Comparison of ENCODE assay signal across 26 mouse cellular contexts in the genomic region with DNA sequence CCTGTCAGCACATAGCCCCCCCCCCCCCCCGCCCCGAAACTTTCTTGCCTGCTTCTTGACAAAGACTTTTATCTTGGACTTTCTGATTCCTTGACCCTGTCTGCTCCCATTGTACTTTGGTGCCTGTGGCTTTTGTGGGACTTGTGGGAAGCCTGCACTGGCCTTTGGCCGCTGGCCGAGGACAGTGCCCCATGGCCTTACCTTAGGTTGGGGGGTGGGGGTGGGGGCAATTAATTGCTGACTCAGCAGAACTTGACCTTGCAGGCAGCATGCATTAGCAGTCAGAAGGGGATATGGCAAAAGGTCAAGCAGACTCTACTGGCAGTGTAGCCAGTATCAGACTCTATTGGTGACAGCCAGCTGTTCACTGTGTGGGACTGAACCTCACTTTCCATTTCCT. TPM values are rescaled to one million over a fixed set of nuclear protein-coding genes. Genes with fewer than 3 reads are reported as not detected.
DNase-seq lines count a peak whose midpoint lies in the region; TF ChIP-seq lines count a peak whose summit lies in the region.
"Had no signal": no experiment of that assay in that cellular context is flagged by ENCODE, and none has a peak within 500 bp of the region (broad histone marks: within the 10 kb centered on the region; RNA-seq: fewer than 3 reads in every experiment).

No protein-coding gene starts in this region.

- no peak for TF ChIP-seq POLR2A in kidney, adult 2 months (IDR thresholded peaks at IDR 0.05; ENCODE audit: low read depth, low read length)

- H3K36me3 ChIP-seq in kidney, adult 2 months (ENCODE audit: control insufficient read depth, insufficient read depth, low read length): peaks cover 8% of the 10 kb centered on the region

- TF ChIP-seq CTCF in kidney, adult 2 months (conservative IDR thresholded peaks at IDR 0.05; ENCODE audit: insufficient read depth, insufficient read length, low read depth, low read length): no peak

- 60% methylated on average over 4 of the region's 4 CpGs for WGBS in kidney, adult 2 months

- H3K27ac ChIP-seq in kidney, adult 2 months (ENCODE audit: insufficient read depth, low read depth, low read length): peak overlapping the region; percentile 88
- H3K27ac ChIP-seq: embryonic facial prominence, embryonic 10.5 days; embryonic facial prominence, embryonic 13.5 days; forebrain, embryonic 12.5 days; forebrain, embryonic 15.5 days; heart, adult 2 months; heart, embryonic 10.5 days; heart, embryonic 13.5 days; hindbrain, embryonic 14.5 days; hindbrain, postnatal 0 days had no signal

- no peak overlapping the region for H3K4me3 ChIP-seq in kidney, adult 2 months (ENCODE audit: insufficient read depth, low read depth, low read length)
- H3K4me3 ChIP-seq: embryonic facial prominence, embryonic 10.5 days; embryonic facial prominence, embryonic 13.5 days; erythroblast, embryonic 14.5 days; forebrain, embryonic 12.5 days; forebrain, embryonic 15.5 days; heart, adult 2 months; heart, embryonic 10.5 days; heart, embryonic 13.5 days had no signal

- peaks cover 19% of the 10 kb centered on the region; the same call in 1 of the 2 replicates for H3K4me1 ChIP-seq in kidney, adult 2 months (ENCODE audit: control insufficient read depth, insufficient read depth, low read length)
- H3K4me1 ChIP-seq: embryonic facial prominence, embryonic 10.5 days; embryonic facial prominence, embryonic 13.5 days; forebrain, embryonic 12.5 days; forebrain, embryonic 15.5 days; heart, embryonic 10.5 days; heart, embryonic 13.5 days had no signal

- no peaks in the 10 kb centered on the region for H3K27me3 ChIP-seq in kidney, adult 2 months (replicated peaks; ENCODE audit: control insufficient read depth, insufficient read depth, low read length)
- H3K27me3 ChIP-seq: embryonic facial prominence, embryonic 13.5 days; forebrain, embryonic 12.5 days; forebrain, embryonic 15.5 days; heart, embryonic 13.5 days had no signal

- intact Hi-C loops in gastrocnemius, postnatal 36 days (cut with DNase I): loop anchor here (5.0 kb wide), 1 partner anchor 266 kb away; no protein-coding TSS in a partner anchor

- DNase-seq in heart, adult 11 months: peak; percentile 85
- no peak for DNase-seq in heart, adult 18-20 months
- DNase-seq in kidney, adult 2 months: peak; percentile 83
- DNase-seq in kidney, postnatal 14 days: no peak
- DNase-seq in kidney, postnatal 36 days: peak; percentile 71
- DNase-seq in kidney, postnatal 10 days: no peak
- no peak for DNase-seq in gastrocnemius, postnatal 36 days
- DNase-seq: adrenal gland, adult 8-10 months; adrenal gland, postnatal 25 days; cerebellum, adult 11-12 months; cerebellum, adult 8-10 months; cerebellum, postnatal 10 days; cerebellum, postnatal 36 days; embryo, embryonic 11 days; heart, adult 2 months; heart, postnatal 14 days; heart, postnatal 4 days had no signal

RNA-seq across cellular contexts. Expression of a gene that starts 8.7 kb away (rescaled TPM):
- 10 to 100 TPM; 26.2 to 28.0 TPM for total RNA-seq in heart, adult 18-20 months (2021)
- 77.9 and 83.6 TPM in 2 replicates for polyA plus RNA-seq in kidney, adult 2 months (2012; rRNA removed)
- total RNA-seq in gastrocnemius, postnatal 36 days (2021): 10 to 100 TPM; 16.5 to 17.8 TPM

RNA-seq across cellular contexts. Expression of a gene that starts 16.6 kb away (rescaled TPM):
- total RNA-seq in heart, adult 18-20 months (2021): 1 to 10 TPM; 2.1 to 2.2 TPM
- polyA plus RNA-seq in kidney, adult 2 months (2012; rRNA removed): 4.4 and 4.5 TPM in 2 replicates
- total RNA-seq in gastrocnemius, postnatal 36 days (2021): 1 to 10 TPM; 1.4 to 1.5 TPM

Comparison
In these comparisons a context has a peak if more than half of its experiments do, and no peak if none do; other contexts are left out.
1. DNase-seq: peak in heart, adult 11 months (single experiment), kidney, adult 2 months (single experiment) and kidney, postnatal 36 days (2 of 2); none in heart, adult 18-20 months (0 of 2), kidney, postnatal 14 days (single experiment), kidney, postnatal 10 days (single experiment) and gastrocnemius, postnatal 36 days (0 of 2).